Mouse (Mus musculus) NIH3T3 (cell line): Measurements from ENCODE around the gene Anks3.

Source experiments
- DNase-seq: peaks from one replicate; pipeline ENCODE4 v3.0.0-alpha.2; 2012; ENCODE audit warnings: low read depth

Anks3 gene

DNA sequence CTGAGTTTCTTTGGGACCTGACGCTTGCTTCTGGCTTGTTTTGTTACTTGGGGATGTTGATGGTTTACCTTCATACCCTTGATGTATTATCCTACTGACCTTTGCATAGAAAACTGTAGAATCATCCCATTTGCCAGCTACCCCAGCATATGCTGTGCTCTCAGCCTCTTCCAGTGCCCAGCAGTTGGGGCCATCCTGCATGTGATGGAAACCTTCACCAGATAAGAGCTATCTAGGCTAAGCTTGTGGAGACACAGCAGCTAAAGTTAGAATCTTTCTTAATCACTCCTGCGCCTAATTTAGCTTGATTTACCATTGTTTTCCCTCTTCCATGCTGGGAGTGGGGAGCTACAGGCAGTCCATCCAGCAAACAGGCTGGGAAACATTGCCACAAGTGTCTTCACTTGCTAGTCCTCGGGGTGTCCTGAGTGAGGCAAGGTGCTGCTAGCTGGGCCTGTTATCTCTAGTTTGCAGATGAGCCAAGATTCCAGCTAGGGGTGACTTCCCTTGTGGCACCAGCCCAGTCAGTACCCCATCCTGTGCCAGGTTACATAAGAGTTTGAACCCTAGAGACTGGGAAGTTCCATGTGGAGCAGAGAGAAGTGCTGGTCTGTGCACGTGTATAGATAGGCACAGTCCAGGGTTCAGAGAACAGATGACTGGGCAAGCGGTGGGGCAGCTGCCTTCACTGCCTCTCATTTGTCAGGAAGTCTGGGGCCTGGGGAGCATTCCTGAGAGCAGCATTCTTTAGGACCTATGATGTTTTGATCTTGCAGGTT, 67.6 kb downstream of the Anks3 start:
- no peak for DNase-seq

GRCm38 (mm10) chr16:4894201-4894908, 69.7 kb downstream of the Anks3 start:
- DNase-seq = no peak

GRCm38 (mm10) chr16:4892171-4892570, 71.8 kb downstream of the Anks3 start:
- peak; percentile 42 for DNase-seq
